In genomic region chr5:121236171-121236570, GRCm38 (mm10) we compare ENCODE assay signal across 9 mouse cellular contexts. TPM values are rescaled to one million over a fixed set of nuclear protein-coding genes. Genes with fewer than 3 reads are reported as not detected.
DNase-seq lines count a peak whose midpoint lies in the region; ATAC-seq and TF ChIP-seq lines count a peak whose summit lies in the region.
"Had no signal": no experiment of that assay in that cellular context is flagged by ENCODE, and none has a peak within 500 bp of the region (broad histone marks: within the 10 kb centered on the region; RNA-seq: fewer than 3 reads in every experiment).

No protein-coding gene starts in this region.

- peak overlapping the region; percentile 50; the same call in 1 of the 2 replicates for H3K9ac ChIP-seq in heart, embryonic 13.5 days
- peak overlapping the region; percentile 62 for H3K9ac ChIP-seq in liver, embryonic 16.5 days (ENCODE audit: low read depth, low read length)
- H3K9ac ChIP-seq in hindbrain, postnatal 0 days (replicated peaks; ENCODE audit: low read length) = no peak overlapping the region

- H3K9me3 ChIP-seq in heart, embryonic 13.5 days = 0 out of 2 replicates have a peak, but pooled peaks cover 3% of the 10 kb centered on the region
- H3K9me3 ChIP-seq in liver, embryonic 16.5 days (replicated peaks; ENCODE audit: control insufficient read depth, low read length) = no peaks in the 10 kb centered on the region
- H3K9me3 ChIP-seq in hindbrain, postnatal 0 days (ENCODE audit: low read length) = no peaks in the 10 kb centered on the region

- no peaks in the 10 kb centered on the region for H3K27me3 ChIP-seq in heart, embryonic 13.5 days (replicated peaks)
- H3K27me3 ChIP-seq in liver, embryonic 16.5 days (ENCODE audit: control insufficient read depth, insufficient read depth, low read depth, low read length) = no peaks in the 10 kb centered on the region
- no peaks in the 10 kb centered on the region for H3K27me3 ChIP-seq in hindbrain, postnatal 0 days (ENCODE audit: insufficient read depth, low read length)

- peaks cover 6% of the 10 kb centered on the region; the same call in 1 of the 2 replicates for H3K4me1 ChIP-seq in bone marrow, adult 2 months (ENCODE audit: control insufficient read depth, insufficient read depth, low read length)
- peaks cover 28% of the 10 kb centered on the region for H3K4me1 ChIP-seq in heart, embryonic 13.5 days
- H3K4me1 ChIP-seq in liver, embryonic 16.5 days (ENCODE audit: control insufficient read depth, low read depth, low read length) = peaks cover 84% of the 10 kb centered on the region
- H3K4me1 ChIP-seq in hindbrain, postnatal 0 days (ENCODE audit: insufficient read depth, low read length) = no peaks in the 10 kb centered on the region

- no peak for TF ChIP-seq POLR2A in bone marrow, adult 2 months (IDR thresholded peaks at IDR 0.05; ENCODE audit: borderline replicate concordance, control insufficient read depth, low read depth, low read length)

- 45% methylated on average over 5 of the region's 5 CpGs for WGBS in bone marrow, adult 2 months
- 14% methylated on average over 5 of the region's 5 CpGs for WGBS in heart, embryonic 13.5 days
- 19% methylated on average over 5 of the region's 5 CpGs for WGBS in liver, embryonic 16.5 days (ENCODE audit: insufficient replicate concordance)
- 72% methylated on average over 5 of the region's 5 CpGs for WGBS in hindbrain, postnatal 0 days

- H3K4me2 ChIP-seq in heart, embryonic 13.5 days = peak overlapping the region; percentile 50
- peak overlapping the region; percentile 54 for H3K4me2 ChIP-seq in liver, embryonic 16.5 days (ENCODE audit: low read depth, low read length)
- H3K4me2 ChIP-seq in hindbrain, postnatal 0 days (ENCODE audit: low read depth, low read length) = no peak overlapping the region

- no peak for TF ChIP-seq CTCF in bone marrow, adult 2 months (IDR thresholded peaks at IDR 0.05; ENCODE audit: control insufficient read depth, insufficient read depth, low read length)
- TF ChIP-seq CTCF in hindbrain, postnatal 0 days (IDR thresholded peaks at IDR 0.05; ENCODE audit: low read depth) = no peak

- ATAC-seq in frontal cortex, adult (ENCODE audit: low TSS enrichment) = peak; percentile 95
- ATAC-seq in heart, embryonic 13.5 days (ENCODE audit: extremely low read depth, insufficient number of reproducible peaks, low FRiP score, low TSS enrichment) = peak; percentile 89; the same call in 1 of the 2 replicates
- ATAC-seq in liver, embryonic 16.5 days (ENCODE audit: low read depth) = peak; percentile 98
- no peak for ATAC-seq in hindbrain, postnatal 0 days
- ATAC-seq: CD4-positive, CD25-positive, alpha-beta regulatory T cell, adult 4 months had no signal

- H3K4me3 ChIP-seq in bone marrow, adult 2 months (replicated peaks; ENCODE audit: control insufficient read depth, low read depth, low read length) = no peak overlapping the region
- 0 out of 2 replicates have a peak overlapping the region, but pooled peaks have one; percentile 8 for H3K4me3 ChIP-seq in heart, embryonic 13.5 days
- H3K4me3 ChIP-seq in liver, embryonic 16.5 days (ENCODE audit: low read depth, low read length) = peak overlapping the region; percentile 42
- no peak overlapping the region for H3K4me3 ChIP-seq in hindbrain, postnatal 0 days (ENCODE audit: low read length)

- peak overlapping the region; percentile 87 for H3K27ac ChIP-seq in bone marrow, adult 2 months (ENCODE audit: control insufficient read depth, insufficient read depth, low read depth, low read length, poor library complexity)
- peak overlapping the region; percentile 78 for H3K27ac ChIP-seq in heart, embryonic 13.5 days (replicated peaks)
- peak overlapping the region; percentile 98 for H3K27ac ChIP-seq in liver, embryonic 16.5 days (ENCODE audit: low read length)
- H3K27ac ChIP-seq in hindbrain, postnatal 0 days = no peak overlapping the region

- no peak for DNase-seq in frontal cortex, postnatal 25 days (ENCODE audit: low spot score in 2 of 2)
- no peak for DNase-seq in hindbrain, postnatal 0 days (ENCODE audit: low spot score)
- no peak for DNase-seq in kidney, postnatal 4 days
- no peak for DNase-seq in thymus, adult 18-20 months

- 0 out of 2 replicates have a peak, but pooled peaks cover 5% of the 10 kb centered on the region for H3K36me3 ChIP-seq in heart, embryonic 13.5 days
- H3K36me3 ChIP-seq in liver, embryonic 16.5 days (ENCODE audit: control insufficient read depth, insufficient read depth) = peaks cover 4% of the 10 kb centered on the region; the same call in 1 of the 2 replicates
- no peaks in the 10 kb centered on the region for H3K36me3 ChIP-seq in hindbrain, postnatal 0 days (ENCODE audit: insufficient read depth, low read length)

RNA-seq across cellular contexts. Expression of gene Hectd4, which starts 16.2 kb away (rescaled TPM):
- 41.8 and 100 TPM in 2 replicates for polyA plus RNA-seq in bone marrow, adult 2 months (2011; ENCODE audit: insufficient read depth, insufficient read length, low replicate concordance, missing spikeins)
- 2.8 and 3.3 TPM in 2 replicates for polyA plus RNA-seq in heart, embryonic 13.5 days (2015; fragmentation: Nextera tagmentation; extraction: Ambion mirVana)
- polyA plus RNA-seq in liver, embryonic 16.5 days (2015; fragmentation: Nextera tagmentation; extraction: Ambion mirVana) = 8.5 and 8.7 TPM in 2 replicates
- total RNA-seq in hindbrain, postnatal 0 days (2014; rRNA removed) = 103 and 107 TPM in 2 replicates
- polyA plus RNA-seq in hindbrain, postnatal 0 days (2015; fragmentation: Nextera tagmentation; extraction: Ambion mirVana) = 15.1 and 15.9 TPM in 2 replicates

RNA-seq across cellular contexts. Expression of gene Rpl6, which starts 31.9 kb away (rescaled TPM):
- 502 and 942 TPM in 2 replicates for polyA plus RNA-seq in bone marrow, adult 2 months (2011; ENCODE audit: insufficient read depth, insufficient read length, low replicate concordance, missing spikeins)
- 368 and 390 TPM in 2 replicates for polyA plus RNA-seq in heart, embryonic 13.5 days (2015; fragmentation: Nextera tagmentation; extraction: Ambion mirVana)
- 278 and 327 TPM in 2 replicates for polyA plus RNA-seq in liver, embryonic 16.5 days (2015; fragmentation: Nextera tagmentation; extraction: Ambion mirVana)
- 343 and 354 TPM in 2 replicates for total RNA-seq in hindbrain, postnatal 0 days (2014; rRNA removed)
- 359 and 380 TPM in 2 replicates for polyA plus RNA-seq in hindbrain, postnatal 0 days (2015; fragmentation: Nextera tagmentation; extraction: Ambion mirVana)

RNA-seq across cellular contexts. Expression of gene Ptpn11, which starts 45.0 kb away (rescaled TPM):
- polyA plus RNA-seq in bone marrow, adult 2 months (2011; ENCODE audit: insufficient read depth, insufficient read length, low replicate concordance, missing spikeins) = 24.4 and 33.3 TPM in 2 replicates
- polyA plus RNA-seq in heart, embryonic 13.5 days (2015; fragmentation: Nextera tagmentation; extraction: Ambion mirVana) = 18.4 and 20.0 TPM in 2 replicates
- polyA plus RNA-seq in liver, embryonic 16.5 days (2015; fragmentation: Nextera tagmentation; extraction: Ambion mirVana) = 6.6 and 7.0 TPM in 2 replicates
- total RNA-seq in hindbrain, postnatal 0 days (2014; rRNA removed) = 47.5 and 54.7 TPM in 2 replicates
- 27.9 and 28.4 TPM in 2 replicates for polyA plus RNA-seq in hindbrain, postnatal 0 days (2015; fragmentation: Nextera tagmentation; extraction: Ambion mirVana)

Comparison
In these comparisons a context has a peak if more than half of its experiments do, and no peak if none do; other contexts are left out.
1. H3K4me3 ChIP-seq: peak in heart, embryonic 13.5 days (single experiment) and liver, embryonic 16.5 days (single experiment); none in bone marrow, adult 2 months (single experiment) and hindbrain, postnatal 0 days (single experiment).